Mouse (Mus musculus) brain, adult 2 months (tissue): ENCODE measurements around the gene Zfp212.

Experiments
- DNase-seq: peaks from one replicate; pipeline ENCODE4 v3.0.0; 2011; ENCODE audit warnings: low read depth, low spot score

Gene Zfp212

DNA sequence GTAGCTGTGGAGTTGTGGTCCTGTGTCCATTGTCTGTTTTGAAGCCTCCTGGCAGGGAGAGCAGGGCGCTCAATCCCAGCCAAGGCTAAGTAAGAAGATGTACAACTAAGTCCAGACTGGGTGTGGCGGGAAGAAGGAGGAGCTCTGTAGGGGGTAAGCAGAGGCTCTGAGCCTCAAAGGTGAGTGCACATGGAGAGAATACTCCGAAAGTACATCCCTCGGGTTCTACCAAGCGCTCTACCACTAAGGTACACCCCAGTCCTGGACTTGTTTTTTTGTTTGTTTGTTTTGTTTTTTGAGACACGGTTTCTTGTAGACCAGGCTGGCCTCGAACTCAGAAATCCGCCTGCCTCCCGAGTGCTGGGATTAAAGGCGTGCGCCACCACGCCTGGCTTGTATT, 22.2 kb downstream of the Zfp212 start:
- DNase-seq, result no peak

DNA sequence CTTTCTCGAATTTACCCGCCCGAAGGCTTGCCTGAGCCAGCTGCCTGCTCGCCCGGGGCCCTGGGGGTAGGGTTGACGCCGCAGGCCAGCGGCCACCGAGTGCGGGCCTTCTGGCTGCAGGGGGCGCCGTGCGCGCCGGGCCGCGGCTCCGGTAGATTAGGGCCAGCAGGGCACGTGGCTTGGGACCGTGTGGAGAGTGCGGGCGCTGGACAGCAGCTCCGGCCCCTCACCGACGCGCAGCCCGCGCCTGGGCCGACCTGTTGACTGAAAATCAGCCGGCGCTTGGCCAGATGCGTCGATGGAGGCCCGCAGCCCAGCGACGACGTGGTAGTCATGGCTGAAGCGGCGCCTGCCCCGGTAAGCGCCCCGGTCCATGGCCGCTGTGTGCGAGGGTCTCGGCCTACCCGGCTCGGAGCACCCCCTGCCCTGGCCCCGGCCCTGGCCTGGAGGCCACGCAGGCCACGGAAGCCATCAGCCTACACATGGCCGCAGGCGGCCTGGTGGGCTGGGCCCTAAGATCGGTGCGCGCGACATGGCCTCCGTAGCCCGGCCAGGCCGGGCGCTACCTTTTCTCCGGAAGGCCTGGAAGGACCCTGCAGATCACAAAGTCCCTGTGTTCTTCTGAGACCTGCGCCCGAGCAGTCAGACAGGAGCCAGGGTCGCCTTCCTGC, 22.9 kb downstream of the Zfp212 start:
- peak; percentile 78 for DNase-seq

DNA sequence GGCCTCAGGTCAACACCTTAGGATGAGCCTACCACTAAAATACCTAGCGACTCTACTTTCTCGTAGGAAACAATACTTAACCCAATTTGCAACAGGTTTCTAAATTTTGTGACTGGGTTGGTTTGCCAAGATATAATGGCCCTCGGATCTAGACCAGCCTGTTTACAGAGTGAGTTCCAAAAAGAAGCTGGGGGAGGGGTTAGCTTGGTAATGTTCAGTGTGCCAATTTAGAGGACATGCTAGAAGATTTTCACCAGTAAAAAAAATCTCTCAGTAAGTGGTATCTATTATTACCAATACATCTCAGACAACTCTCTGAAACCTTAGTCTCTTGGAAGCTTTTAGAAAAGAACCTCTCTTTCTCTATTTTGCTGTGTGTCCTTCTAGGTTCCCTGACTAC, 23.4 kb downstream of the Zfp212 start:
- DNase-seq, result no peak

DNA sequence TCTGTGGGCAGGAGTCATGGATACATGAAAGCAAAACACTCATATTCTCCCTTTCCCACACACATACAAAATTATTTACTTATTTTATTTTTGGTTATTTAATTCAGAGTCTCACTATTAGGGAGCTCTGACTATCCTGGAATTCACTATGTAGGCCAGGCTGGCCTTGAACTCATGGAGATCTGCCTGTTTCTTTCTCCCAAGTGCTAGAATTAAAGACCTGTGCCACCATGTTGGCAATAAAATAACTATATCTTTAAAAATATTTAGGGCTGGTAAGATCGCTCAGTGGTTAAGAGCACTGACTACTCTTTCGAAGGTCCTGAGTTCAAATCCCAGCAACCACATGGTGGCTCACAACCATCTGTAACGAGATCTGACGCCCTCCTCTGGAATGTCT, 27.1 kb downstream of the Zfp212 start:
- DNase-seq, result no peak

DNA sequence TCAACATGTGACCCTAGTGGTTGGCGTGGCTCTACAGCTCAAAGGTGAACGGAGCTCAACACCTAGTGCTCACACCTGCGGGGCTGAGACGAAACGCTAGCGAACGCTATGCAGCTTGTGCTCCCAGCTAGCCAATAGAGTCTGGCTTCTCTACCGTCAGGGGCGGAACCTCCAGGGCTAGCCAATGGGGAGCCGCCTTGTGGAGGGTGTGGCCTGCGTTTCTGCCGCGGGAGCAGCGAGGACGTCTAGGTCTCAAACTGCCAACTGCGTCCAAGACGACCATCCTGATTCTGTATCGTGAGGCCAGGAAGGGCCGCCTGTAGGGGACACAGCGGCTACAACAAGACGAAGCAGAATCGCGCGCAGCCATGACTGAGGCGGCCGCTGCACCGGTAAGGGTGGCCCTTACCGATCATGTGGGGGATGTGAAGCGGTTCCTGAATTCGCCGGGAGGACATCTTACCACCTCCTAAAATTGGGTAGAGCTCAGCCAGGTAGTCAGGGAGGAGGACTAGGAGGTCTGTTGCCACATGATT, 33.0 kb downstream of the Zfp212 start, which contains the start of gene Zfp956:
TSS of gene Zfp956 (plus strand) at position 200 of the 536 bp plus-strand sequence.
- peak; percentile 98 for DNase-seq

DNA sequence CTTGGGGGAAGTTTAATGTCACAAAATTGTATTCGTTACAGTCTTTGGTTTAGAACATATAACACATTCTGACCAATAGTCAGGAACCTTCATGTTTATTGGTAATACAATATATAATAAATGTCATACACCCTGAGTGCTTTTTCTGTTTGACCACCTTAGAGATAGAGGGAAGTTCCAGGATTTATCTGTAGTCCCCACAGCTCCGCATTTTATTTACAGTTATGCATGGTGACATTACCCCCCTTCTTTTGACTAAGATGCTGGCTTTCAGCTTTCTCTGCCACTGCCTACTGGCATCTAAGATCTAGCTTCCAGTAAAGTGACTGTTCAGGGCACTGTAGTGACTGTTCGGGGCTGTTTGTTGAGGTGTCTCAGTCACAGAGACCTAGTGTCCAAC, 34.1 kb downstream of the Zfp212 start:
- DNase-seq, result no peak

DNA sequence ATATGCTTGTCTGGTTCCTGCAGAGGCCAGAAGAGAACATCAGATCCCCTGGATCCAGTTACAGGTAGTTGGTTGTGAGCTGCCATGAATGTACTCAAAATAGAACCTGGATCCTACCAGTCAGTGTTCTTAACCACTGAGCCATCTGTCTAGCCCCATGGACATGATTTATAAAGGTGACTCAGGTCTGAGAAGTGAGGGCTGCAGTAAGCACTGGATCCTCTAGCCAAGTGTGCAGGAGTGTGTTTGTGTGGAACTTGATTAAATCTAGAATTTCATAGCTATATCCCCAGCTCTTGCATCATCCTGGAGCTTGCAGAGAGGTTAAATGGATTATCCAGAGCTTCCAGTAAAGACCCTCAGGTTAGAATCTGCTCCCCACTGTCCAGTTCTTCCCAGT, 37.5 kb downstream of the Zfp212 start:
- no peak for DNase-seq

DNA sequence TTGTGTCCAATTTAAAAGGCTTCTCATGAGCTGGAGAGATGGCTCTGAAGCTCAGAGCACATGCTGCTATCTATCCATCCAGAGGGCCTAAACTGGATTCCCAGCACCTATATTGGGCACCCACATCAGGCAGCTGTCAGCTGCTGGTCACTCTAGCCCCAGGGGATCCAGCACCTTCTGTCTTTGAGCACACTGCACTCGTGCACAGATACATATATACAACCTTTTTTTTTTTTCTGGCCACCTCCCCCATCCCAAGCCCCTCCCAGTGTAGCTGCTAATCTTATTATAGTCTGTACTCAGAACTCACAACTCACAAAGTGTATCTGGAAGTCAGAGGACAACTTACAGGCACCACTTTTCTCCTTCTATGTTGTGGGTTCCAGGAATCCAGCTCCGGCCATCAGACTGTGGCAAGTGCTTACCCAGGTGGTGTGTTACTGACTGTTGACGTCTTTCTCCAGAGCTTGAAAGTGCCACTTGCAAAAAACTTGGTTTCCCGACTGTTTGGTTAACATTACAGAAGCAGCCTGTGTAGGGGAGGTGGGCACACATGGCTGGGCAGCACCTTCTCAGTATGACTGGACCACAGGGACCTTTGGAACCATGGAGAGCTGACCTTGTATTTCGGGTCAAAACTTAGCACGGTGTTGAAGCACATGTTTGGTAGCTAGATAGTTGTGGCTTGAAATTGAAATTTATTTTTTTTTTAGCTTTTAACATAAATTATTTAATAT, 40.6 kb downstream of the Zfp212 start:
- no peak for DNase-seq

DNA sequence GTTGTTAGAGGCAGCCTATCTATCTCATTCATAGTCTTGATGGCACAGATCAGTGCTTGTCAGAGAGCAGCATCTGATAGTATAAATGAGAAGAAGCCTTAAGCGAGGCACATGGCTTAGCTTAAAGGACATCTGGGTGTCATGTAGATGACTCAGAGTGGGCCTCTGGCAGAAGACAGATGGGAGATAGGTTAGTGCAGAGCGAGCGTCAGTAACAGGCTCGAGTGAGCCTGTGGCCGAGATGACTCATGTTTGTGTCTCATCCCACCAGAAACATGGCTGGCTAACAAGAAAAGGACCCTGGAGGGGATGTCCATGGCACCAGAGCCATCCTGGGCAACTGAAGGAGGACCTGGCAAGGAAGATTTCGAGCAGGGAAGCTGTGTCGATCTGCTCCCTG, 42.8 kb downstream of the Zfp212 start:
- peak; percentile 76 for DNase-seq

DNA sequence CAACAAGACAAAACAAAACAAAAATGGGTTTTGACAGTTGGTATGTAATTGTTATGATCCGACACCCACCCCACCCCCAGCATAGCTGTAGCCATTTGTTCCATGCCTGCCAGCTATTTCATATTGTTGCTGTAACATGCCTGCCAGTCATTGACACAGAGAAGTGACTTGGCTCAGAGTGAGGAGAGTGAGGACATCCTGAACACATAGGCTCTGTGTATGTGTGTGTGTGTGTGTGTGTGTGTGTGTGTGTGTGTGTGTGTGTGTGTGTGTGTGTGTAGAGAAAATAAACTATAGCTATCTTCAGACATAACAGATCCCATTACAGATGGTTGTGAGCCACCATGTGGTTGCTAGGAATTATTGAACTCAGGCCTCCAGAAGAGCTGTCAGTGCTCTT, 47.9 kb downstream of the Zfp212 start:
- peak; percentile 27 for DNase-seq

DNA sequence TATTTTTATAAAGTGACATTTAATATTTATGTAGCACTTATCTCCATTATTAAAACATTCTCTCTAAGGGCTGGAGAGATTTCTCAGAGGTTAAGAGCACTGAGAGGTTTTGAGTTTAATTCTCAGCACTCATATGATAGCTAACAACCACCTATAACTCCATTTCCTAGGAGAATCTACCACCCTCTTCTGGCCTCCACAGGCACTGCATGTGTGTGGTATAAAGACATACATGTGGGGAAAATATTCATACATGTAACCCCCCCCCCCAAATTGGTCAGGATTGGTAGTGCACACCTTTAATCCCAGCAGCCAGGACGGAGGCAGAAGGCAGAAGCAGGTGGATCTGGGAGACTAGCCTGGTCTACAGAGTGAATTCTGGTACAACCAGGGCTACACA, 54.3 kb downstream of the Zfp212 start:
- no peak for DNase-seq

DNA sequence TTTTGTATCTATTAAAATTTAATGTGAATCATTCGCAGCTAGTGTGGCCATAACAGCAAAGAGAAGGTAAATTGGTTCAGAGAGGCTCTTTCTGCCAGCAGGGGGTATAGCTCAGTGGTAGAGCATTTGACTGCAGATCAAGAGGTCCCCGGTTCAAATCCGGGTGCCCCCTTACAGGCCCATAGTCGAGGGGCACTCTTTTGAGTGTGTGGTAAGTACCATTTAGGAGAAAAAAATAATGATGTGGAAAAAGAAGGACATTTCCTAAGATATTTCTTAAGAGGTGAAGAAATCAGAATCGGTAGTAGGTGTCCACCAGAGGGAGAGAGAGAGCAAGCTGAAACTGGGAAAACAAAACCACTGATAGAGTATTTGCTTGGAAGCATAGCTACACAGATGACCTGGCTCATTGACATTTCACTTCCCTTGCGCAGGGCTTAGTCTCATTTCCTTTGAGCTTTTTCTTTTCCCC, 58.7 kb downstream of the Zfp212 start:
- DNase-seq, result peak; percentile 84
